Comparison of ENCODE assay signal across 17 mouse cellular contexts in genomic region chr5:18330726-18331125, GRCm38 (mm10). TPM values are rescaled to one million over a fixed set of nuclear protein-coding genes. Genes with fewer than 3 reads are reported as not detected.
DNase-seq lines count a peak whose midpoint lies in the region; ATAC-seq and TF ChIP-seq lines count a peak whose summit lies in the region.
"Had no signal": no experiment of that assay in that cellular context is flagged by ENCODE, and none has a peak within 500 bp of the region (broad histone marks: within the 10 kb centered on the region; RNA-seq: fewer than 3 reads in every experiment).

No protein-coding gene starts in this region.

- DNase-seq in frontal cortex, postnatal 10 days (ENCODE audit: low spot score in 2 of 2) = no peak
- no peak for DNase-seq in layer of hippocampus, adult 2 months (ENCODE audit: low spot score in 2 of 2)
- no peak for DNase-seq in layer of hippocampus, adult 18-20 months (ENCODE audit: low spot score in 2 of 2)
- peak; percentile 38 for DNase-seq in brain, adult 2 months (ENCODE audit: low read depth, low spot score)
- no peak for DNase-seq in Muller cell, postnatal 12 days (ENCODE audit: inconsistent ontology term)
- DNase-seq in cerebellum, adult 9-10 months = no peak
- DNase-seq: cerebellum, adult 18-20 months; right cerebral cortex, postnatal 4 days; thymus, postnatal 25 days had no signal

- H3K9me3 ChIP-seq in heart, embryonic 13.5 days = no peaks in the 10 kb centered on the region
- H3K9me3 ChIP-seq: embryonic facial prominence, embryonic 15.5 days; forebrain, embryonic 15.5 days; G1E; stomach, embryonic 15.5 days had no signal

- no peaks in the 10 kb centered on the region for H3K36me3 ChIP-seq in heart, embryonic 13.5 days
- H3K36me3 ChIP-seq: embryonic facial prominence, embryonic 15.5 days; forebrain, embryonic 15.5 days; G1E; stomach, embryonic 15.5 days had no signal

- H3K4me1 ChIP-seq in heart, embryonic 13.5 days = peaks cover 5% of the 10 kb centered on the region; the same call in 1 of the 2 replicates
- H3K4me1 ChIP-seq: embryonic facial prominence, embryonic 15.5 days; stomach, embryonic 15.5 days had no signal

- TF ChIP-seq CTCF in layer of hippocampus, adult 2 months (conservative IDR thresholded peaks at IDR 0.05) = peak; percentile 24; the same call in 1 of the 2 replicates

- ATAC-seq in frontal cortex, adult (ENCODE audit: low TSS enrichment) = peak; percentile 59
- peak; percentile 66; the same call in 1 of the 2 replicates for ATAC-seq in heart, embryonic 13.5 days (ENCODE audit: extremely low read depth, insufficient number of reproducible peaks, low FRiP score, low TSS enrichment)
- ATAC-seq: forebrain, embryonic 15.5 days had no signal

- H3K27ac ChIP-seq in layer of hippocampus, adult 2 months = no peak overlapping the region; the same call in 1 of the 2 replicates
- peak overlapping the region; percentile 69 for H3K27ac ChIP-seq in heart, embryonic 13.5 days (replicated peaks)
- H3K27ac ChIP-seq: embryonic facial prominence, embryonic 15.5 days; forebrain, embryonic 15.5 days; stomach, embryonic 15.5 days had no signal

- no peak overlapping the region for H3K4me3 ChIP-seq in layer of hippocampus, adult 2 months
- no peak overlapping the region for H3K4me3 ChIP-seq in heart, embryonic 13.5 days
- H3K4me3 ChIP-seq: embryonic facial prominence, embryonic 15.5 days; forebrain, embryonic 15.5 days; stomach, embryonic 15.5 days had no signal

- H3K9ac ChIP-seq in heart, embryonic 13.5 days = no peak overlapping the region
- H3K9ac ChIP-seq: embryonic facial prominence, embryonic 15.5 days; forebrain, embryonic 15.5 days; stomach, embryonic 15.5 days had no signal

- no peaks in the 10 kb centered on the region for H3K27me3 ChIP-seq in heart, embryonic 13.5 days (replicated peaks)
- H3K27me3 ChIP-seq: embryonic facial prominence, embryonic 15.5 days; forebrain, embryonic 15.5 days; stomach, embryonic 15.5 days had no signal

- peak overlapping the region; percentile 44 for H3K4me2 ChIP-seq in heart, embryonic 13.5 days
- H3K4me2 ChIP-seq: embryonic facial prominence, embryonic 15.5 days; forebrain, embryonic 15.5 days; liver, embryonic 11.5 days; stomach, embryonic 15.5 days had no signal

- 19% methylated on average over 8 of the region's 8 CpGs for WGBS in heart, embryonic 13.5 days

RNA-seq across cellular contexts. Expression of gene Gnai1, which starts 29.4 kb away (rescaled TPM):
- total RNA-seq in layer of hippocampus, adult 2 months (2021) = 100 to 1,000 TPM; 145 to 158 TPM
- 100 to 1,000 TPM; 171 to 175 TPM for total RNA-seq in layer of hippocampus, adult 18-20 months (2021)
- 22.0 and 25.8 TPM in 2 replicates for polyA plus RNA-seq in heart, embryonic 13.5 days (2015; fragmentation: Nextera tagmentation; extraction: Ambion mirVana)
- total RNA-seq: granulocyte monocyte progenitor cell, adult 5-6 weeks had no signal
- polyA plus RNA-seq: G1E had no signal
